Mouse (Mus musculus): ENCODE results near the gene Cldn9. TPM values are rescaled to one million over a fixed set of nuclear protein-coding genes. Genes with fewer than 3 reads are reported as not detected.

The Cldn9 gene
- under 1 TPM in 2 of 4 experiments, not detected in 2; 0.17 to 0.38 TPM for total RNA-seq (2022)

GRCm38 (mm10) chr17:23683856-23684672 is at the start of gene Cldn9:
Gene Cldn9 (minus strand): TSS chr17:23684026.
- no peak for DNase-seq

- no peak for DNase-seq
Observed at GRCm38 (mm10) chr17:23730441-23730840, 46.6 kb upstream of the Cldn9 start.

GRCm38 (mm10) chr17:23726758-23727142 is 42.9 kb upstream of the Cldn9 start:
- DNase-seq = peak; percentile 63

GRCm38 (mm10) chr17:23725999-23726757 is 42.4 kb upstream of the Cldn9 start, which contains the start of gene Pkmyt1:
Gene Pkmyt1 (plus strand): TSS chr17:23726336.
- peak; percentile 91 for DNase-seq

- no peak for DNase-seq
Observed at GRCm38 (mm10) chr17:23725477-23725876, 41.7 kb upstream of the Cldn9 start.

- no peak for DNase-seq
Observed at GRCm38 (mm10) chr17:23722376-23723125, 38.7 kb upstream of the Cldn9 start, which contains the start of gene 1520401A03Rik. Gene 1520401A03Rik (minus strand): TSS chr17:23722783.

- peak; percentile 55 for DNase-seq
Observed at GRCm38 (mm10) chr17:23721886-23722285, 38.1 kb upstream of the Cldn9 start.

GRCm38 (mm10) chr17:23719455-23719854 is 35.6 kb upstream of the Cldn9 start:
- DNase-seq = no peak

GRCm38 (mm10) chr17:23717003-23717402 is 33.2 kb upstream of the Cldn9 start:
- no peak for DNase-seq

- peak; percentile 40 for DNase-seq
Observed at GRCm38 (mm10) chr17:23706212-23706611, 22.4 kb upstream of the Cldn9 start.

- DNase-seq = no peak
Observed at GRCm38 (mm10) chr17:23705525-23706104, 21.8 kb upstream of the Cldn9 start.

GRCm38 (mm10) chr17:23704741-23705140 is 20.9 kb upstream of the Cldn9 start:
- DNase-seq = no peak

- no peak for DNase-seq
Observed at GRCm38 (mm10) chr17:23703301-23703700, 19.5 kb upstream of the Cldn9 start.

GRCm38 (mm10) chr17:23700079-23700478 is 16.3 kb upstream of the Cldn9 start:
- peak; percentile 92 for DNase-seq

GRCm38 (mm10) chr17:23699131-23700077 is 15.6 kb upstream of the Cldn9 start:
- DNase-seq = no peak

- no peak for DNase-seq
Observed at GRCm38 (mm10) chr17:23695801-23696200, 12.0 kb upstream of the Cldn9 start.

- no peak for DNase-seq
Observed at GRCm38 (mm10) chr17:23694491-23694890, 10.7 kb upstream of the Cldn9 start.

- DNase-seq = no peak
Observed at GRCm38 (mm10) chr17:23683226-23683625, 600 bp downstream of the Cldn9 start.

- DNase-seq = no peak
Observed at GRCm38 (mm10) chr17:23682530-23682929, 1.3 kb downstream of the Cldn9 start.

GRCm38 (mm10) chr17:23682092-23682491 is 1.7 kb downstream of the Cldn9 start:
- no peak for DNase-seq

GRCm38 (mm10) chr17:23681086-23681485 is 2.7 kb downstream of the Cldn9 start:
- no peak for DNase-seq
